Mouse (Mus musculus) forebrain, embryonic 14.5 days (tissue): ENCODE results near the gene Erbb3. TPM values are rescaled to one million over a fixed set of nuclear protein-coding genes. Genes with fewer than 3 reads are reported as not detected.

ENCODE experiments used
- ATAC-seq: fragments of 200-750 bp; cut with Nextera tagmentation; 2 replicates; pipeline ENCODE4 v1.8.0; 2017; ENCODE audit warnings: mild to moderate bottlenecking, moderate library complexity
- DNase-seq: peaks from one replicate; pipeline ENCODE4 v3.0.0-alpha.2; 2015; ENCODE audit warnings: low spot score
- H3K27ac ChIP-seq: fragments of 300-500 bp; sonication (generic); 2 replicates; pipeline ENCODE4 v1.5.1; 2014; ENCODE audit warnings: low read depth, mild to moderate bottlenecking, control low read depth, low read length, moderate library complexity
- H3K27me3 ChIP-seq: fragments of 300-500 bp; sonication (generic); replicated peaks from 2 replicates; pipeline ENCODE4 v1.6.1; 2014; ENCODE audit warnings: low read length, control low read depth, mixed read lengths; ENCODE audit not compliant: control insufficient read depth, insufficient read depth
- H3K36me3 ChIP-seq: fragments of 300-500 bp; sonication (generic); 2 replicates; pipeline ENCODE4 v1.6.1; 2014; ENCODE audit warnings: low read length, control low read depth; ENCODE audit not compliant: control insufficient read depth, insufficient read depth
- H3K4me1 ChIP-seq: fragments of 300-500 bp; sonication (generic); 2 replicates; pipeline ENCODE4 v1.6.1; 2014; ENCODE audit warnings: antibody characterized with exemption, low read length, control low read depth; ENCODE audit not compliant: control insufficient read depth, insufficient read depth
- H3K4me2 ChIP-seq: fragments of 300-500 bp; sonication (generic); 2 replicates; pipeline ENCODE4 v1.6.1; 2014; ENCODE audit warnings: mild to moderate bottlenecking, control low read depth, low read length
- H3K4me3 ChIP-seq: fragments of 300-500 bp; sonication (generic); 2 replicates; pipeline ENCODE4 v1.5.1; 2014; ENCODE audit warnings: low read depth, low read length, control low read depth
- H3K9ac ChIP-seq: fragments of 300-500 bp; sonication (generic); 2 replicates; pipeline ENCODE4 v1.6.1; 2014; ENCODE audit warnings: mild to moderate bottlenecking, low read length, control low read depth, moderate library complexity
- H3K9me3 ChIP-seq: fragments of 300-500 bp; sonication (generic); replicated peaks from 2 replicates; pipeline ENCODE4 v1.6.1; 2016; ENCODE audit warnings: low read length, control low read depth, mixed read lengths; ENCODE audit not compliant: control insufficient read depth
- WGBS: fragments of 180-500 bp; shearing (Covaris S2); extraction: QIAGEN DNeasy Blood & Tissue Kit; methylation state at CpG from one replicate; pipeline ENCODE4 v1.1.7; 2014; 5-methylcytosine and 5-hydroxymethylcytosine counted together
- polyA plus RNA-seq: library from polyadenylated mRNA; unstranded; fragments of >200 nt; fragmentation: Nextera tagmentation; extraction: Ambion mirVana; gene quantifications from 2 replicates; pipeline ENCODE4 v1.2.1, GENCODE M21; 2014

The Erbb3 gene
- polyA plus RNA-seq, 1 experiment from 2014 or later, result 0.17 TPM

DNA sequence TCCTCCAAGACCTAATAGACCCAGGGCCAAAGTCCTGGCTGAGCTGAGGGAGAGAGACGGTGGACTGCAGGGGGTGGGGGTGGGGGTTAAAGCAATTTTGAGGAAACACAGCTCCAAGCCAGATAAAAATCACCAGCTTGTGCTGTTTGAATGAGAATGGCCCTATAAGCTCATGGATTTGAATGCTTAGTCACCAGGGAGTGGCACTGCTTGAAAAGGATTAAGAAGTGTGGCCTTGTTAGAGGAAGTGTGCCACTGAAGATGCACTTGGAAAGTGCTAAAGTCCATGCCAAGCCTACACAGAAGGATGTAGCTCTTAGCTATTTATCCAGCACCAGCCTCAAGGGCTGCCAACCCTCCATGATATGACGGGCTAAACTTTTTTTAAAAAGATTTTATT lies 54.2 kb downstream of the Erbb3 start:
- no peak overlapping the region for H3K9ac ChIP-seq
- ATAC-seq (no peak), DNase-seq (no peak)
- no peak overlapping the region for H3K4me3 ChIP-seq
- H3K4me1 ChIP-seq, result no peaks in the 10 kb centered on the region
- no peaks in the 10 kb centered on the region for H3K9me3 ChIP-seq
- WGBS, result 77% methylated on average over 2 of the region's 2 CpGs
- no peaks in the 10 kb centered on the region for H3K27me3 ChIP-seq
- H3K4me2 ChIP-seq, result no peak overlapping the region
- H3K27ac ChIP-seq, result no peak overlapping the region
- no peaks in the 10 kb centered on the region for H3K36me3 ChIP-seq

DNA sequence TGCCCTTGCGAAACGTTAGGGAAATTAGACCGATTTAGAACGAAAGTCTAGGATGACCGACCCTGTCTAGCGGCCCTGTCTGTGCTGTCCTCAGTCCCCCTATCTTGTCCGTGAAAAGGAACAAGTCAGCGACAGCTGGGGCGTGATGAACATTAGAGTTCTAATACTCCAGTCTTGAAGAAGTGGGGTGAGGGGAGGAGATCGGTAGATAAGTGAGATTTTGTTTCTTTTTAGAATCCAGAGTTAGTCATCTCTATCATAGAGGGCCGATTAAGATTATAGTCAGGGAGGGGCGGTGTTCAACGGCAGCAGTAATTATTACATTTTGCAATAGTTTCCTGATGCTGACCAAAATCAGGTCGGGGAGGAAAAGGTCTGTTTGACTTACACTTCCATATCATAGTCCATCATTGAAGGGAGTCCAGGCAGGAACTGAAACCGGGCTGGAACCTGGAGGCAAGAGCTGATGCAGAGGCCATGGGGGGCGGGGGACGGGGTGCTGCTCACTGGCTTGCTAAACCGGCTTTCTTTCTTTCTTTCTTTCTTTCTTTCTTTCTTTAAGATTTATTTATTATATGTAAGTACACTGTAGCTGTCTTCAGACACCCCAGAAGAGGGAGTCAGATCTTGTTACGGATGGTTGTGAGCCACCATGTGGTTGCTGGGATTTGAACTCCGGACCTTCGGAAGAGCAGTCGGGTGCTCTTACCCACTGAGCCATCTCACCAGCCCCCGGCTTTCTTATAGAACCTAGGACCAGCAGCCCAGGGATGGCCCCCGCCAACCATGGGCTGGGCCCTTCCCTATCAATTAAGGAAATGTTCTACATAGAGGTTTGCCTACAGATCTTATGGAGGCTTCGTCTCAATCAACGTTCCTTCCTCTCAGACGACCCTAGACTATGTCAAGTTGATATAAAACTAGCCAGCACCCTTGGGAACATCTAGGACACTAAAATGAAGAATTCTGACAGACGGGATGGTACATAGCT lies 62.8 kb downstream of the Erbb3 start:
- no peaks in the 10 kb centered on the region for H3K9me3 ChIP-seq
- WGBS, result 31% methylated on average over 28 of the region's 28 CpGs
- H3K4me3 ChIP-seq, result peak overlapping the region; percentile 64
- H3K27me3 ChIP-seq, result 0 out of 2 replicates have a peak, but pooled peaks cover 7% of the 10 kb centered on the region
- H3K9ac ChIP-seq, result peak overlapping the region; percentile 71; the same call in 1 of the 2 replicates
- no peak for DNase-seq
- no peak for ATAC-seq
- peaks cover 7% of the 10 kb centered on the region; the same call in 1 of the 2 replicates for H3K4me1 ChIP-seq
- peak overlapping the region; percentile 100 for H3K4me2 ChIP-seq
- no peak overlapping the region for H3K27ac ChIP-seq
- no peaks in the 10 kb centered on the region for H3K36me3 ChIP-seq

DNA sequence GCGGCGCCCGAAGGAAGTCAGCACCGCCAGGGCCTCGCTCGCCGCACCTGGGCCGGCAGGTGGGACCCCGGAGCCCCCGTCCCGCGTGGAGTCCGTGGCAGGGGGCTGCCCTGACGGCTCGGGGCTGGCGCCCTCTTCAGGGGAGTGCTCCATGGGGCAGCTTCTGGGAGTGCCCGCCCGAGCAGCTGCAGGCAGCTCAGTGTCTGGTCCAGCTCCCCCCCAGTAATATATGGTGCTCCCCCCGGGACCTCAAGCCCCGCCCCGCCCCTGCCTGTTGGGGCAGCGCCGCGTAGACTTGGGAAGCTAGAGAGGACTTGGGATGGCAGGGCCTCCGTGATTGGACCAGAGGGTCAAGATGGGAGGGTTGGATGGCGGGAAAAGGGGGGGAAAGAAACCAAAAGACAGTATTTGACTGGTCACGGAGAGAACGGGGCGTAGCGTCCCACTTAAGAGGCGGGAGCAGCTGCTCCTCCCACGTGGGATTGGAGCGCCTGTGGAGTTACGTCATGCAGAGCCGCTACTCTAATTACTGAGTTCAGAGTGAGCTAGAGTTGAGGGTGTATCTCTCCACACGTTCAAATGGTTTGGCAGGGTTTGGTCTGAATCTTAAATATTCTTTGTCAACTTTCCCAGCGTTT lies 63.7 kb downstream of the Erbb3 start, which contains the start of gene Esyt1:
Gene Esyt1, minus strand, starts transcription at position 201 of the 638 bp plus-strand sequence.
- ATAC-seq, result peak; percentile 95
- Histone ChIP-seq H3K27me3 (0 out of 2 replicates have a peak, but pooled peaks cover 7% of the 10 kb centered on the region), H3K36me3 (no peaks in the 10 kb centered on the region), H3K9me3 (no peaks in the 10 kb centered on the region), H3K4me2 (peak within 1 kb of the TSS; percentile 100), H3K4me1 (peaks cover 7% of the 10 kb centered on the region; the same call in 1 of the 2 replicates), H3K27ac (peak within 1 kb of the TSS; percentile 14; the same call in 1 of the 2 replicates), H3K9ac (peak within 1 kb of the TSS; percentile 71), H3K4me3 (peak within 1 kb of the TSS; percentile 64)
- under 1% methylated on average over 37 of the region's 37 CpGs for WGBS
- peak; percentile 97 for DNase-seq

DNA sequence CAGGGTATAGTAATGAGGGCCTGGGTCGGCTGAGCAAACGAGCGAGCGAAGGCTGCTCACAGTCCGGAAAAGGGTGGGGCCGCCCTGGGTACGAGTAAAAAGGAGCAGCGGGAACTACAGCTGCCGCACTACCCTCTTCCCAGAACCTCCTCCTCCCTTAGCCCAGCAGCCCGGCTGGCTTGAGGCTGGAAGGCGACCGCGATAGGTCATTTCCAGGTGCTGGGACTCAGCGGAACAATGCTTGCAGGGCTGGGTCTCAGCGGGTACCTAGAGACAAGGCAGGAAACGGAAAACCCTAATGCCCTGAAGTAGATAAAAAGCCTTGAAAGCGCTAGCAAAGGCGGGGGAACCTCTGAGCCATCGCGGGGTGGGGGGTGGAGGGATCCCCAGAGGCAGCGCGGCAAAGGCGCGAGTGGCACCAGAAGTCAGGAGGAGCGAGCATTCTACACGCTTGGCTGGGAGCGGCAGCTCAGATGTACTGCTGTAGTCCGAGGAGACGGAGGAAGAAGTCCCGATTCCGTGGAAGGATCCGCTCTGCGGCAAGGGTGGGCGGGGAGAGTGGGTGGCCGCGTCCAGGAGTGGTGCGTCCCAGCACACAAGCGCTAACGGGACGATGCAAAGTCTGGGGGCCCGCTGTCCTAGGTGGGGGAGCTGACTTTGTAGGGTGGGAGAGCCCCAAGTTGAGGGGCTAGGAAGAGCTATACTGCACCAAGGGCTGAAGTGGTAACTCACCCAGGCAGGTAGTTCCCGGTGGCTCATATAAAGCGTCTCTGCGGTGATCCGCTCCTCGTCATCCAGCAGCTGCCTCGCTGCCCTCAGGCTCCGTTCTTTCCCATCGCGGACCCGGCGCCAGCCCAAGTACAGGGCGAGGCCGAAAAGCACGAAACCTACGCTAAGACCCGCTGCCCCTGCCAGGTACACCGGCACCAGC lies 64.5 kb downstream of the Erbb3 start:
- H3K27ac ChIP-seq, result peak overlapping the region; percentile 14; the same call in 1 of the 2 replicates
- H3K27me3 ChIP-seq, result 0 out of 2 replicates have a peak, but pooled peaks cover 7% of the 10 kb centered on the region
- H3K9ac ChIP-seq, result peak overlapping the region; percentile 71
- DNase-seq (peak; percentile 64), ATAC-seq (peak; percentile 53)
- H3K4me3 ChIP-seq, result peak overlapping the region; percentile 64
- H3K9me3 ChIP-seq, result no peaks in the 10 kb centered on the region
- under 1% methylated on average over 58 of the region's 58 CpGs for WGBS
- peak overlapping the region; percentile 100 for H3K4me2 ChIP-seq
- no peaks in the 10 kb centered on the region for H3K36me3 ChIP-seq
- H3K4me1 ChIP-seq, result peaks cover 7% of the 10 kb centered on the region; the same call in 1 of the 2 replicates

DNA sequence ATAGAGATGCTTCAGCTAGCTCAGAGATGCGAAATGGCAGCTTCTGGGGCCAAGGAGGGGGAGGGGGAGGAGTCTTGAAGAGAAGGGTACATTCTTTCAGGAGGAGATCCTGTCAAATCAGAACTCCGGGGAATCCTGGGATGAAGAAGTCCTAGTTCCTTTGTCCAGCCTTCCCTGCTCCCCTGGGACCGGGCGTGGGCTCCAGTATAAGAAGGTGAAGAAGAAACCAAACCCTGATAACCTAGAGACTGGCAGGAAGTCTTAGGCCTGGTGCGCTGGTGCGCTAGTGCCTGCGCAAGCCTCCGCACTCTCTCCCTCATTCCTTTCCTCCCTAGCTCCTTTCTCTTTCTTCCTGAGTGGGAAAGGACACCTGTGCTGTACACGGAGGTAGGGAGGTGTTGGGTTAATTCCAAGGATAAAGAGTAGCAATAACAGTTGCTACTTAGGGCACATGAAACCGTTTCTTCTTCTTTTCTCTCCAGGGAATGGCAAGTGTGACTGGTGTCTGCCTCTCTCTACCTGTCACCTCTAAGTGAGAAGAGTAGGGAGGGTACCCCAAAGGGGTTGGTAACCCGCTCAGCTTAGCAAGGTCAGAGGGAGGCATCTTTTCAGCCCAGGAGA lies 65.2 kb downstream of the Erbb3 start:
- H3K27ac ChIP-seq, result no peak overlapping the region
- ATAC-seq, result no peak
- 0 out of 2 replicates have a peak, but pooled peaks cover 7% of the 10 kb centered on the region for H3K27me3 ChIP-seq
- no peaks in the 10 kb centered on the region for H3K9me3 ChIP-seq
- peak overlapping the region; percentile 100 for H3K4me2 ChIP-seq
- no peak for DNase-seq
- peaks cover 7% of the 10 kb centered on the region; the same call in 1 of the 2 replicates for H3K4me1 ChIP-seq
- H3K36me3 ChIP-seq, result no peaks in the 10 kb centered on the region
- peak overlapping the region; percentile 71 for H3K9ac ChIP-seq
- WGBS, result 7% methylated on average over 11 of the region's 11 CpGs
- peak overlapping the region; percentile 64 for H3K4me3 ChIP-seq

DNA sequence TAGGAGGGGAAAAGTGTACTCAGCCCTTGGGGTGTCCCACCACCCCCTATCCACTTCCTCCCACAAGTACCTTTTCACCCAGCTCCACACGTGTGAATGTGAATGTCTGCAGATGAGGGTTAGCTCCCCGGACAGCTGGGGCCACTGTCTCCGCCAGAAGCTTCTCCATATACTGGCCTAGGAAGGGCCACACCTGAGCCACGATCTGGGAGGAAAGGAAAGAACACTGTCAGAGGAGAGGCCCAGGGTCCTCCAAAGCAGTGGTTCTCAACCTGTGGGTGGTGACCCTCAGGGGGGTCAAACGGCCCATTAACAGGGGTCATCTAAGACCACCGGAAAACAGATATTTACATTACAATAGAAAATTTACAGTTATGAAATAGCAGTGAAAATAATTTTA lies 67.1 kb downstream of the Erbb3 start:
- no peak overlapping the region for H3K4me2 ChIP-seq

DNA sequence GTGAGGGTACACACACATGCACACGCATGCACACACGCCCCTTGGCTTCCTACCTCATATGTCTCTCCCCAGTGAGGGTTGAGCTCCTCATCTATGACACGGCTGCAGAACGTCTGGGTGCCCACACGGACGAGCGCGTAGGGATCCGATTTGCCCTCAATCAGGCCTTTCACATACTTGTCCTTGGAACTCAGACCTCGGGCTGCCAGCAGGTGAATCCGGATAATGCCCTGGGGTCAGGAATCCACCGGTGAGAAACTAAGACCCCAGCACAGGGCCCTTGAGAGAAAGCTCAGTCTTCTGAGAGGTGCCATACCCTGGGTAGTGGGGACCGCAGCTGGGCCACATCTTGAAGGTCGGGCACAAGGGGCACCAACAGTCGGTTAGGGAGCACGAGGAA lies 68.9 kb downstream of the Erbb3 start:
- ATAC-seq (no peak), DNase-seq (no peak)
- H3K27ac ChIP-seq, result no peak overlapping the region
- no peak overlapping the region for H3K4me2 ChIP-seq
- 86% methylated on average over 16 of the region's 16 CpGs for WGBS
- H3K27me3 ChIP-seq, result peaks cover 9% of the 10 kb centered on the region; the same call in 1 of the 2 replicates
- H3K4me3 ChIP-seq, result no peak overlapping the region
- no peaks in the 10 kb centered on the region for H3K4me1 ChIP-seq
- H3K9ac ChIP-seq, result no peak overlapping the region
- H3K9me3 ChIP-seq, result no peaks in the 10 kb centered on the region
- no peaks in the 10 kb centered on the region for H3K36me3 ChIP-seq

More for the DNA sequence above, 67.1 kb downstream of the Erbb3 start:
- WGBS, result 81% methylated on average over 6 of the region's 6 CpGs
- DNase-seq (no peak), ATAC-seq (no peak)
- Histone ChIP-seq H3K4me3 (no peak overlapping the region), H3K9ac (no peak overlapping the region), H3K27ac (no peak overlapping the region), H3K4me1 (peaks cover 7% of the 10 kb centered on the region; the same call in 1 of the 2 replicates), H3K36me3 (no peaks in the 10 kb centered on the region), H3K9me3 (no peaks in the 10 kb centered on the region), H3K27me3 (0 out of 2 replicates have a peak, but pooled peaks cover 7% of the 10 kb centered on the region)
